Mouse (Mus musculus) spleen, adult 2 months (tissue): ENCODE results near the gene Gcc1. TPM values are rescaled to one million over a fixed set of nuclear protein-coding genes. Genes with fewer than 3 reads are reported as not detected.

ENCODE experiments used
- DNase-seq, 2 experiments: peaks; one replicate each; pipeline versions ENCODE4 v3.0.0 to v3.0.0-alpha.2; 2012 to 2021; ENCODE audit warnings: low spot score in 2 of 2, low read depth in 1 of 2
- H3K27ac ChIP-seq: fragments of 200-500 bp; 2 replicates; pipeline ENCODE4 v1.5.1; 2012; ENCODE audit warnings: low read length, inconsistent platforms; ENCODE audit not compliant: insufficient read depth
- H3K27me3 ChIP-seq: fragments of 200-500 bp; 2 replicates; pipeline ENCODE4 v1.6.1; 2012; ENCODE audit warnings: mild to moderate bottlenecking, moderate library complexity, low read length, inconsistent platforms; ENCODE audit not compliant: control insufficient read depth, insufficient read depth
- H3K36me3 ChIP-seq: fragments of 200-500 bp; 2 replicates; pipeline ENCODE4 v1.6.1; 2012; ENCODE audit warnings: mild to moderate bottlenecking, low read length, inconsistent platforms; ENCODE audit not compliant: control insufficient read depth, insufficient read depth
- H3K4me1 ChIP-seq: fragments of 200-500 bp; 2 replicates; pipeline ENCODE4 v1.6.1; 2011; ENCODE audit warnings: inconsistent platforms; ENCODE audit not compliant: control insufficient read depth, insufficient read depth, insufficient read length
- H3K4me3 ChIP-seq: fragments of 200-500 bp; 2 replicates; pipeline ENCODE4 v1.5.1; 2011; ENCODE audit warnings: mild to moderate bottlenecking, inconsistent platforms; ENCODE audit not compliant: insufficient read depth, insufficient read length; ENCODE audit errors: extremely low read depth
- CTCF ChIP-seq: fragments of 200-500 bp; IDR thresholded peaks from 2 replicates; pipeline ENCODE4 v1.5.1; 2011; ENCODE audit warnings: mild to moderate bottlenecking, inconsistent platforms; ENCODE audit not compliant: insufficient read depth, insufficient read length, insufficient replicate concordance; ENCODE audit errors: extremely low read depth
- POLR2A ChIP-seq: fragments of 200-500 bp; IDR thresholded peaks from 2 replicates; pipeline ENCODE4 v1.6.1; 2011; ENCODE audit warnings: low read depth, low read length, inconsistent platforms
- WGBS: fragments of 180-500 bp; shearing (Covaris S2); methylation state at CpG from one replicate; pipeline ENCODE4 v1.1.7; 2018; 5-methylcytosine and 5-hydroxymethylcytosine counted together
- polyA plus RNA-seq: library from polyadenylated mRNA; depleted of rRNA; stranded (reverse); fragments of >200 nt; gene quantifications from 2 replicates; pipeline ENCODE4 v1.2.3, GENCODE M21; 2012

The Gcc1 gene
- polyA plus RNA-seq, 1 experiment = 5.1 TPM

GRCm38 (mm10) chr6:28422651-28423290 is 5.4 kb downstream of the Gcc1 start:
- Histone ChIP-seq H3K4me1 (peaks cover 12% of the 10 kb centered on the region; the same call in 1 of the 2 replicates), H3K27ac (no peak overlapping the region), H3K36me3 (peaks cover 27% of the 10 kb centered on the region), H3K27me3 (no peaks in the 10 kb centered on the region), H3K4me3 (no peak overlapping the region)
- TF ChIP-seq POLR2A (no peak), CTCF (no peak)
- DNase-seq = no peak
- WGBS = 73% methylated on average over 15 of the region's 15 CpGs

GRCm38 (mm10) chr6:28421469-28422000 is 6.7 kb downstream of the Gcc1 start:
- peak; percentile 90 to 92 for DNase-seq
- TF ChIP-seq POLR2A (peak; percentile 37), CTCF (peak; percentile 87; the same call in 1 of the 2 replicates)
- WGBS = under 1% methylated on average over 27 of the region's 27 CpGs
- Histone ChIP-seq H3K27ac (peak overlapping the region; percentile 46; the same call in 1 of the 2 replicates), H3K27me3 (no peaks in the 10 kb centered on the region), H3K4me3 (peak overlapping the region; percentile 69), H3K4me1 (peaks cover 12% of the 10 kb centered on the region; the same call in 1 of the 2 replicates), H3K36me3 (peaks cover 30% of the 10 kb centered on the region)

GRCm38 (mm10) chr6:28420865-28421264 is 7.3 kb downstream of the Gcc1 start:
- Histone ChIP-seq H3K4me3 (peak overlapping the region; percentile 69), H3K27ac (peak overlapping the region; percentile 46; the same call in 1 of the 2 replicates), H3K4me1 (peaks cover 12% of the 10 kb centered on the region; the same call in 1 of the 2 replicates), H3K36me3 (peaks cover 28% of the 10 kb centered on the region), H3K27me3 (no peaks in the 10 kb centered on the region)
- 50% methylated on average over 13 of the region's 13 CpGs for WGBS
- TF ChIP-seq CTCF = no peak
- TF ChIP-seq POLR2A = no peak
- no peak for DNase-seq

- Histone ChIP-seq H3K27me3 (no peaks in the 10 kb centered on the region), H3K4me1 (peaks cover 12% of the 10 kb centered on the region; the same call in 1 of the 2 replicates), H3K4me3 (no peak overlapping the region), H3K36me3 (peaks cover 24% of the 10 kb centered on the region), H3K27ac (no peak overlapping the region)
- WGBS = 86% methylated on average over 17 of the region's 17 CpGs
- no peak for DNase-seq
- TF ChIP-seq CTCF (no peak), POLR2A (no peak)
Observed at GRCm38 (mm10) chr6:28420361-28420760, 7.8 kb downstream of the Gcc1 start.

- no peaks in the 10 kb centered on the region for H3K27me3 ChIP-seq
- DNase-seq = no peak
Observed at GRCm38 (mm10) chr6:28419673-28420072, 8.5 kb downstream of the Gcc1 start.

DNA sequence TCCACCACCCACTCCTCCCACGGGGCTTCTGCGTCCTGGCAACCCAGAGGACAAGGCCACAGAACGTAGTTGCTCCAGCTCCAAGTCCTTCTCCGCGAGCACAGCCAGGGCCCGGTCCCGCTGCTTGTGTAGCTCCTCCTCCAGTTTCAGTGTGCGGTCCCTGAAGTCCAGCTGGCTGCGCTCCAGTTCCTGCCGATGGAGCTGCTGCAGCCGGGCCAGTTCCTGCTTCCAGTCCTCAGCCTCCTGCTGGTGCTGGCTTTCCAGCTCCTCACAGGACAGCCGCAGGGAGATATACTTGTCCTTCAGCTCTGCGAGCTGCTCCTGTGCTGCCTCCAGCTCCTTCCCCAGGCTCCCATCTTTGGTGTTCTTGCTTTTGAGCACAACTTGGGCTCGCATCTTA is 9.7 kb downstream of the Gcc1 start:
- TF ChIP-seq CTCF = no peak
- TF ChIP-seq POLR2A = no peak
- H3K27me3 ChIP-seq = no peaks in the 10 kb centered on the region
- 80% methylated on average over 14 of the region's 14 CpGs for WGBS
- no peak overlapping the region for H3K27ac ChIP-seq
- DNase-seq = no peak
- peaks cover 21% of the 10 kb centered on the region for H3K36me3 ChIP-seq
- no peak overlapping the region for H3K4me3 ChIP-seq
- peaks cover 9% of the 10 kb centered on the region; the same call in 1 of the 2 replicates for H3K4me1 ChIP-seq

More at GRCm38 (mm10) chr6:28419673-28420072, 8.5 kb downstream of the Gcc1 start:
- H3K27ac ChIP-seq = no peak overlapping the region
- 80% methylated on average over 2 of the region's 2 CpGs for WGBS
- peaks cover 12% of the 10 kb centered on the region; the same call in 1 of the 2 replicates for H3K4me1 ChIP-seq
- peaks cover 21% of the 10 kb centered on the region for H3K36me3 ChIP-seq
- H3K4me3 ChIP-seq = no peak overlapping the region
- TF ChIP-seq CTCF = no peak
- no peak for TF ChIP-seq POLR2A

DNA sequence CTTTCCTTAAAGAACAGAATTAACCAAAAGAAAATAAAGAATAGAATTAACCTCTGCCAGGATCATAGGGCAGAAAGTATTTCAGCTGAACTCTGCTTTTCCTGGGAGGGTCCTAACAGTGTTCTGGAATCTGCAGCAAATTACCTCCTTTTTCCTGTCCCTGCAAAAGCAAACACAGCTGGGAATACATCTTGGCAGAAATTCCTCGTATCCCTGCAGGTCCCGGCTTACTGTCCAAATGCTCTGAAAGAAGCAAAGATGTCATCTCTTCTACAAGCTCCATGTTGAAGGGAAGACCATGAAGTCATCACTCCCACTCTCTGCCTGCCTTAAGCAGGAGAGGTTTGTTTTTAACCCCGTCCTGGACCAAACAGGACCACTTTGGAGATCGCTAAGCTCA is 11.2 kb downstream of the Gcc1 start:
- Histone ChIP-seq H3K4me1 (peaks cover 9% of the 10 kb centered on the region; the same call in 1 of the 2 replicates), H3K4me3 (no peak overlapping the region), H3K36me3 (peaks cover 21% of the 10 kb centered on the region), H3K27ac (no peak overlapping the region), H3K27me3 (no peaks in the 10 kb centered on the region)
- no peak for DNase-seq
- TF ChIP-seq POLR2A (no peak), CTCF (no peak)
- whole genome bisulfite sequencing = 86% methylated on average over 4 of the region's 4 CpGs
